Mouse (Mus musculus) embryonic facial prominence, embryonic 11.5 days (tissue): ENCODE data around the gene Celf2. TPM values are rescaled to one million over a fixed set of nuclear protein-coding genes. Genes with fewer than 3 reads are reported as not detected.

ENCODE experiments used
- ATAC-seq: fragments of 200-750 bp; cut with Nextera tagmentation; replicated peaks from 2 replicates; pipeline ENCODE4 v1.8.0; 2017; ENCODE audit warnings: low read depth; ENCODE audit not compliant: insufficient number of reproducible peaks, low FRiP score, low TSS enrichment
- DNase-seq: peaks from one replicate; pipeline ENCODE4 v3.0.0-alpha.2; 2015; ENCODE audit warnings: low spot score
- H3K27ac ChIP-seq: fragments of 300-500 bp; sonication (generic); replicated peaks from 2 replicates; pipeline ENCODE4 v1.5.1; 2014; ENCODE audit warnings: mild to moderate bottlenecking, low read depth, low read length, control low read depth
- H3K27me3 ChIP-seq: fragments of 300-500 bp; sonication (generic); 2 replicates; pipeline ENCODE4 v1.6.1; 2014; ENCODE audit warnings: mild to moderate bottlenecking, low read length, moderate library complexity, mixed read lengths; ENCODE audit not compliant: control insufficient read depth, insufficient read depth
- H3K36me3 ChIP-seq: fragments of 300-500 bp; sonication (generic); replicated peaks from 2 replicates; pipeline ENCODE4 v1.6.1; 2014; ENCODE audit warnings: low read depth, mild to moderate bottlenecking, low read length, moderate library complexity, mixed read lengths; ENCODE audit not compliant: control insufficient read depth, insufficient read depth
- H3K4me1 ChIP-seq: fragments of 300-500 bp; sonication (generic); 2 replicates; pipeline ENCODE4 v1.6.1; 2014; ENCODE audit warnings: low read length, mixed read lengths; ENCODE audit not compliant: control insufficient read depth, insufficient read depth
- H3K4me2 ChIP-seq: fragments of 300-500 bp; sonication (generic); 2 replicates; pipeline ENCODE4 v1.6.1; 2014; ENCODE audit warnings: low read depth, mild to moderate bottlenecking, control low read depth, low read length, moderate library complexity
- H3K4me3 ChIP-seq: fragments of 300-500 bp; sonication (generic); 2 replicates; pipeline ENCODE4 v1.5.1; 2014; ENCODE audit warnings: low read depth, low read length, control low read depth
- H3K9ac ChIP-seq: fragments of 300-500 bp; sonication (generic); replicated peaks from 2 replicates; pipeline ENCODE4 v1.6.1; 2014; ENCODE audit warnings: mild to moderate bottlenecking, control low read depth, low read length
- H3K9me3 ChIP-seq: fragments of 300-500 bp; sonication (generic); replicated peaks from 2 replicates; pipeline ENCODE4 v1.6.1; 2016; ENCODE audit warnings: mild to moderate bottlenecking, low read length, inconsistent platforms, mixed read lengths; ENCODE audit not compliant: control insufficient read depth
- WGBS: fragments of 180-500 bp; shearing (Covaris S2); extraction: QIAGEN DNeasy Blood & Tissue Kit; methylation state at CpG from one replicate; pipeline ENCODE4 v1.1.7; 2014; 5-methylcytosine and 5-hydroxymethylcytosine counted together
- polyA plus RNA-seq: library from polyadenylated mRNA; unstranded; fragments of >200 nt; fragmentation: Nextera tagmentation; extraction: Ambion mirVana; gene quantifications from 2 replicates; pipeline ENCODE4 v1.2.1, GENCODE M21; 2014

The Celf2 gene
- polyA plus RNA-seq, 1 experiment from 2014 or later = 43.2 TPM

DNA sequence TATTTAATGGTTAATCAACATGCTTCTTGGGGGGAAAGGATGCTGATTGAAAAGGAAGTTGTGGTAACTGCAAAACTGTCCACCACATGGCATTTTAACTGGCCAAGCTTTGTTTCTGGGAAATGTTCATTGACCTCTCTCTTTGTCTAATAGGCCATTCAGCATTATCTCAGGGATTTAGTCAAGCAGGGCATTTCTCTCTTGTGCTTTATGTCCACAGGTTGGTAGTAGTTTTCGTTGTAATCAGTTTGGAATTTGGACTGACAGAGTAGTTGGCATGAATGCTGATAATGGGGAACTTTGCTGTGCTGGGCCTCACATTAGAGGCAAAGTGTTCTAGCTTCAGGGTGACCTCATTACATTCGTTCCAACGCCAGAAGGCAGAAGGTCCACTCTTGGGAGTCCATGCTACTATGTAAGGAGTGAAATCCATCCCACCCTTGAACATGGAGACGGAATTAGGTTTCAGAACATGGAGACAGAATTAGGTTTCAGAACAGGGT is 363.8 kb downstream of the Celf2 start:
- ATAC-seq (no peak), DNase-seq (no peak)
- Histone ChIP-seq H3K4me3 (no peak overlapping the region), H3K27ac (no peak overlapping the region), H3K9ac (no peak overlapping the region), H3K9me3 (no peaks in the 10 kb centered on the region), H3K4me1 (no peaks in the 10 kb centered on the region), H3K4me2 (no peak overlapping the region), H3K27me3 (no peaks in the 10 kb centered on the region), H3K36me3 (no peaks in the 10 kb centered on the region)
- WGBS = 84% methylated on average over 4 of the region's 4 CpGs

DNA sequence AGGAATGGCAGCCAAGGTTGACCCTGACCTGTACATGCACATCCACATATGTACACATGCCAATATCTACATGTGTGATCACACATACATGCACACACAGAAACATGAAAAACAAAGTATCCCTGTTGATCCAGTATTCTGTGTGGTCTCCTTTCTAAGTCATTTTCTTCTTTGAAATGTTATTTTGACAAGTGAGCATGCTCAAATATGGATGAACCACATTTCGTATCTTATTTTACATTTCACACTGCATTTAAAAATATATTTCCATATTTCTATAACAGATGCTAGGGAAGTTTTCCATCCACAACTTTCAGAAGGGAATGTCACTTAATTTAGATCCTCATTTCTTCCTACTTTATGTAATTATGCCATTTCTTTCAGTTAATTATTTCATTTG is 364.5 kb downstream of the Celf2 start:
- no peaks in the 10 kb centered on the region for H3K4me1 ChIP-seq
- 90% methylated on average over 1 of the region's 1 CpGs for WGBS

DNA sequence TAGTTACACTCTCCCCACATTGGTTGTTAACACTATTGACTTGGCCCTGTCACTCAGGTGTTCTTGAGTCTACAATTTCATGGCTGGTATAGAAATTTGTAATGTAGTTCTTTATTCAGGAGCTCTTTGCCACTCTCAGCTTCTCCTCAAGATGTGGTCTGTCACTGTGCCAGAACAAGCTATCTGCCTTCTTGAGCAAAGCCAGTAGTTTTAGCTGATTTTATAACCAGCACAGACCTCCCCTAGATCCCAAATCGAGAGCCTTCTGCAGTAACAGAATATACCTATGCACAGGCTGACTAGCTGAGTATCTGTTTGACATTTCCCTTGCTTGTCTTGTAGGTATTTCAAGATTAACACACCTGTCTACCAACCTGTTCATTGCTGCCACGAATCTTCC is 386.0 kb downstream of the Celf2 start:
- Histone ChIP-seq H3K4me2 (no peak overlapping the region), H3K4me1 (no peaks in the 10 kb centered on the region), H3K9ac (no peak overlapping the region), H3K36me3 (no peaks in the 10 kb centered on the region), H3K4me3 (no peak overlapping the region), H3K9me3 (no peaks in the 10 kb centered on the region), H3K27ac (no peak overlapping the region), H3K27me3 (no peaks in the 10 kb centered on the region)
- ATAC-seq (no peak), DNase-seq (no peak)
- WGBS = 92% methylated on average over 2 of the region's 2 CpGs

More for the DNA sequence above, 364.5 kb downstream of the Celf2 start:
- no peak overlapping the region for H3K9ac ChIP-seq
- no peak overlapping the region for H3K4me2 ChIP-seq
- H3K4me3 ChIP-seq = no peak overlapping the region
- H3K27me3 ChIP-seq = no peaks in the 10 kb centered on the region
- no peak for ATAC-seq
- DNase-seq = no peak
- H3K36me3 ChIP-seq = no peaks in the 10 kb centered on the region
- H3K9me3 ChIP-seq = no peaks in the 10 kb centered on the region
- H3K27ac ChIP-seq = no peak overlapping the region

DNA sequence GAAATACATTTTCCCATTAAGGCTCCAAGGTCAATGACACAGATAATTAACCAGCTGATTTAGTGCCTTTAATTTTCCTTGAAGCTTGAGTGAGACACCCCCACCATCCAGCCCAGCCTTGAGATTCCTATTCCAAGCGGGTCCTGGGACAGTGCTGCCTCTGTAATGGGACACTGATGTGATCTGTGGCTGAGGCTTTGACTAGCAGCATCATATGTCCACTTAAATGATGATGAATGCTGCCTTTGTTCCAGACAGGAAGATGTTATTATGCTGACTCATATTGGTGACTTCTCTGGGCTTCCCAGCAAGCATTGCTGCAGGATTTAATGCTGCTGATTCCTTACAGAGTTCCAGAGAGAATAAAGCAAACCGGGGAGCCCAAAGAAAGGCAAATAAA is 393.6 kb downstream of the Celf2 start:
- Histone ChIP-seq H3K27ac (no peak overlapping the region), H3K4me2 (no peak overlapping the region), H3K36me3 (no peaks in the 10 kb centered on the region), H3K9ac (no peak overlapping the region), H3K4me3 (no peak overlapping the region), H3K27me3 (no peaks in the 10 kb centered on the region), H3K4me1 (no peaks in the 10 kb centered on the region), H3K9me3 (no peaks in the 10 kb centered on the region)
- ATAC-seq = peak; percentile 80
- DNase-seq = peak; percentile 36
- 6% methylated on average over 2 of the region's 2 CpGs for WGBS

DNA sequence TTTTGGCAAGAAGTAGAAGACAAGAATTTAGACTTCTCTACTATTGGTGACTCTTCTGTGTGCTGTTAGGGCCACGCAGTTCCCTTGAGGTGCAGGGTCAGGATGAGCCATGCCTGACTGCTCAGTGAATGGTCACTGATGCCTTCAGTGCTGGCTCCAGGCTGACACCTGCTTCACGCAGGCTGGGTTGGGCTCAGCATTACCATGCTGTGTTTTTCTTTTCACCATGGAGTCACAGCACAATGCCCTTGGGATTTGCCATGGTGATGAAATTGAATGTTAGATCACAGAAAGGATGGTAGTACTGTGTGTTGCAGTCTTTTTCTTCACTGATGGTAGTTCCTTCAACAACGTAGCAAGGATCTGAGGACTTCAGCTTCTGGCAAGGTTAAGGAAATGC is 394.2 kb downstream of the Celf2 start:
- H3K4me1 ChIP-seq = no peaks in the 10 kb centered on the region
- no peaks in the 10 kb centered on the region for H3K36me3 ChIP-seq
- H3K4me3 ChIP-seq = no peak overlapping the region
- H3K4me2 ChIP-seq = no peak overlapping the region
- DNase-seq = no peak
- ATAC-seq = no peak
- H3K27ac ChIP-seq = no peak overlapping the region
- H3K27me3 ChIP-seq = no peaks in the 10 kb centered on the region
- H3K9ac ChIP-seq = no peak overlapping the region
- H3K9me3 ChIP-seq = no peaks in the 10 kb centered on the region
- 78% methylated on average over 3 of the region's 3 CpGs for WGBS

DNA sequence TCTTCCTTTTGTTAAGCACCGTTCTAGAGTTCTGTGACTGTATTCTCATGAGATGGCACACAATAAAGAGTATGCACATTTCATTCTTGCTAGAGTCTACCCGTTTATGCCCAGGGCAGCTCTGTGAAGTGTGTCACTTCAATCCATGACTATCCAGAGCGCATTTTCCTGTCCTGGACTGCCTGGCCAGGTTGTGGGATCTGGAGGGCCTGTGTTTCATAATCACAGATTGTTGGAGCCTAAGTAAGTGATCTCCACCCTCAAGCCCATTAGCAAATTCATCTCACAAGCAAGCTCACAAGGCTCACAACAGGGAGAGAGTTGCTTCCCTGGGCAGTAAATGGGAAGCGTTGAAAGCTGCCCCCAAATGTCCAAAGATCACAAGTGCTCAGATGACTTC is 395.6 kb downstream of the Celf2 start:
- H3K27ac ChIP-seq = no peak overlapping the region
- H3K9me3 ChIP-seq = no peaks in the 10 kb centered on the region
- no peaks in the 10 kb centered on the region for H3K4me1 ChIP-seq
- WGBS = 77% methylated on average over 4 of the region's 4 CpGs
- no peak overlapping the region for H3K4me3 ChIP-seq
- ATAC-seq (no peak), DNase-seq (no peak)
- no peak overlapping the region for H3K9ac ChIP-seq
- H3K27me3 ChIP-seq = no peaks in the 10 kb centered on the region
- no peak overlapping the region for H3K4me2 ChIP-seq
- no peaks in the 10 kb centered on the region for H3K36me3 ChIP-seq

DNA sequence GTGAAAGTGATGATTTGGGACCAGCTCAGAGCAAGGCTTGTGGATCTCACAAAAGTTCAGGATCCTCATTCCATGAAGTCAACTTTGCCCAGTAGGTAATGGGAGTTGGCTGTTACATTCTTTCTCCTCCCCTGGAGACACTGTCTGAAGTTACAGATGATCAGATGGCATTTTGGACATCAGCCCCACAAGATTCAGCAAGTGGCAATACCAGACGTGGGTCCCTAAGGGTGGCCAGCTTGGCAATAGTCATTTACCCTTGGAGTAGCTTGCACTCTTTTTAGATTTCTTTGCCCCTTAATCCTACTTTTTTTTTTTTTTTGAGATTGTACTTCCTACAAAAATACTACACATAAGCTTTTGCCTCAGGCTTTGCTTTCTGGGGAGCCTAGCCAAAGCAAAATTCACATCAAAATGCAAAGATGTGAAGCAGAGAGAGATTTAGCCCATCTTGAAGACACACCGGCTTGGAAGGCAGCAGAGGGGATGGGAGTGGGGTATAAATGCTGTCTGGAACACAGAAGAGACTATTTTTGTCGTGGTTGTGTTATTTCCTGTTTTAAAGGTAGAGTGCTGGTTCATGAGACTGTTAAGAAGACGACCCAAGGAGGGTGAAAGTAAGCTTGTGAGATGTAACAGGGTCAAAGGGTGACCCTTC is 397.1 kb downstream of the Celf2 start:
- Histone ChIP-seq H3K4me2 (no peak overlapping the region), H3K27ac (no peak overlapping the region), H3K4me3 (no peak overlapping the region), H3K9me3 (no peaks in the 10 kb centered on the region), H3K36me3 (no peaks in the 10 kb centered on the region), H3K27me3 (no peaks in the 10 kb centered on the region), H3K9ac (no peak overlapping the region), H3K4me1 (no peaks in the 10 kb centered on the region)
- DNase-seq = no peak
- 59% methylated on average over 4 of the region's 4 CpGs for WGBS
- ATAC-seq = no peak

DNA sequence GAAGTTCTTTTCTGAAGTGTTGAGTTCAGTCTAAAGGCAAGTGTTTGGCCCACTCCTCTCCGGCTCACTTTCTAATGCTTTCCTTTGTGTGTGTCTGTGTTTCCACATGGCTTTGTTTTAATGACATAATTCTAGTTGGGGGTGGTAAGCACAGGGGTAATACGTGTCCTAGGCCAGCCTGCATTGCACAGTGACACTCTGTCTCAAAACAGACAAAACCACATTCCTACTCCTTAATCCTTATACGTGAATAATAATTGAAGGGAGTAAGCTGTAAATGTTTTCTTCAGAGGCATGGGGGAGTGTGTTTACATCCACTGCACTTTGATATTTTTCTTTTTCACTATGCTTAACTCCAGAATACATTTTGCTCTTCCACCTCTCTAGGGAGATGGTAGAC is 415.9 kb downstream of the Celf2 start:
- Histone ChIP-seq H3K9me3 (no peaks in the 10 kb centered on the region), H3K9ac (no peak overlapping the region), H3K36me3 (no peaks in the 10 kb centered on the region), H3K4me1 (no peaks in the 10 kb centered on the region), H3K4me3 (no peak overlapping the region), H3K27me3 (no peaks in the 10 kb centered on the region), H3K27ac (no peak overlapping the region), H3K4me2 (no peak overlapping the region)
- DNase-seq (no peak), ATAC-seq (no peak)
- 57% methylated on average over 3 of the region's 3 CpGs for WGBS
